Mouse (Mus musculus) heart, adult 18-20 months (tissue): ENCODE data around the gene Wdr37. TPM values are rescaled to one million over a fixed set of nuclear protein-coding genes. Genes with fewer than 3 reads are reported as not detected.

Experiments
- DNase-seq, 2 experiments: peaks; one replicate each; pipeline ENCODE4 v3.0.0; 2021 to 2022; ENCODE audit warnings: mixed read lengths in 1 of 2
- total RNA-seq, 2 experiments: library from RNA; stranded (reverse); gene quantifications; 2 replicates each; pipeline ENCODE4 v1.2.3; 2021

The Wdr37 gene
- total RNA-seq, 2 experiments from 2014 or later, result 31.8 to 33.6 TPM

GRCm38 (mm10) chr13:8840941-8841340, 30.8 kb downstream of the Wdr37 start:
- no peak for DNase-seq

DNA sequence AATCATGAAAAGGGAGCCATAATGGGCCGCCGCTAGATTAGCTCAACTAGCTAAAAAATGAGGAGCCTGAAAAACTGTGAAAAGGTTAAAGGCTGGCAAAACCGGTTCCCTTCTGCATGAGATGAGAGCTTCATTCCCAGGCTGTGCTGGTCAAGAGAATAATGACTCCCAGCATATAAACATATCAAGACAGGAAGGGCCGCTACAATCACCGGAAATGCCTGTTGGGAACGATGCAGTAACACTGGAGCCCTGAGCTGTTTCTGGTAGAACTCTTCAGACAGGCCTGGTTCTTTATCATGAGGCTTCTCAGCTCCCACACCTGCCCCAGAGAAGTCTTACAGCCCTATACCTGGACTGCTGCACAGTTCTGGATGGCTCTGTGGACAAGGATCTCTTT, 31.8 kb downstream of the Wdr37 start:
- DNase-seq, result peak; percentile 54 to 81

- peak; percentile 30 to 42 for DNase-seq
These were observed 32.6 kb downstream of the Wdr37 start for GRCm38 (mm10) chr13:8839111-8839510.

GRCm38 (mm10) chr13:8838394-8838793, 33.3 kb downstream of the Wdr37 start:
- DNase-seq, result no peak

GRCm38 (mm10) chr13:8834573-8834972, 37.1 kb downstream of the Wdr37 start:
- DNase-seq, result no peak

DNA sequence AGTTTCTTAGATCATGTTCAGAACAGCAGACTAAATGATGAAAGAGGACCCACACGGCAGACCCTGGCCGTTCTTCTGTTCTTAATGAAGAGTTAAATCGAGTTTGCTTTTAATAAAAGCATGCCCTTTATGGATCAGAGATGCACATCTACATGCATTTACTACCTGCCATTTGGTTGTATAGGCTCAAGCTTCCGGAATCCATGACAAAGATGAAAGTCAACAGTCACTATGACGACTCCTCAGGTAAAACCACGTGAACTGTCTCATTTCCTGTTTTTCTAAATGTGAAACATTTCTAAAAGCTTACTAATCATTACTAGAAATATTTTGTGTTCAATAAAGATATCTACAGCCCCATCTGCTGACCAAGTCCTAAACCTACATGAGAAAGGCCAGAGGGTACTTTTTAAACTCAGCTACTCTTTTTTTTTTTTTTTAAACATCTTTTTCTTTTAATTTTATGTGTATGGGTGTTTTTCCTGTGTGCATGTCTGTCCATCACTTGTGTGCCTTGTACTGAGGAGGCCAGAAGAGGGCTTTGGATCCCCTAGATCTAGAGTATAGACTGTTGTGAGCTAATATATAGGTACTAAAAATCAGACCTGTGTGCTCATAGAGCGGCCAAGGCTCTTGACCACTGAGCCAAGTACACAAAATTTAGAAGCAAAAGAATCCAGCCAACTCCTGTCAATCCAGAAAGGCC, 40.0 kb downstream of the Wdr37 start:
- no peak for DNase-seq

- no peak for DNase-seq
These were observed 41.0 kb downstream of the Wdr37 start for GRCm38 (mm10) chr13:8830696-8831095.

- no peak for DNase-seq
These were observed 41.9 kb downstream of the Wdr37 start for GRCm38 (mm10) chr13:8829784-8830183.

GRCm38 (mm10) chr13:8828946-8829345, 42.8 kb downstream of the Wdr37 start:
- no peak for DNase-seq

GRCm38 (mm10) chr13:8823546-8823945, 48.2 kb downstream of the Wdr37 start:
- no peak for DNase-seq

GRCm38 (mm10) chr13:8823120-8823519, 48.6 kb downstream of the Wdr37 start:
- DNase-seq, result no peak

DNA sequence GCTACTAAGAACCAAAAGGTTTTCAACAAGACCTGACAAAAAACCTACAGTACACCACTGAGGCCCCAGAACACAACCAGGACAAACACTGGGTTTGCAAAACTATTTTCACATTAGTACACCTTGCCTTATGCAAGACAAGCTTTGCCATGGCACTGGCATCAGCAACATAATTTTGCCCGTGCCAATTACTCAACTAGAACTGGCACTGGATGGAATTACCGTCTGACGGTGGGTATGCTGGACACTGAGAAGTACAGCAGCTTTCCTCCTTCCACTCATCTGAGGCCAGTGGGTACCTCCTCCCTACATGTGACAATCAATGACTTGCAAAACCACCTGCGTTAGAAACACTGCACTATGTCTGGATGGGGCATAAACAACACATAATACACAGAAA, 49.5 kb downstream of the Wdr37 start:
- DNase-seq, result no peak

DNA sequence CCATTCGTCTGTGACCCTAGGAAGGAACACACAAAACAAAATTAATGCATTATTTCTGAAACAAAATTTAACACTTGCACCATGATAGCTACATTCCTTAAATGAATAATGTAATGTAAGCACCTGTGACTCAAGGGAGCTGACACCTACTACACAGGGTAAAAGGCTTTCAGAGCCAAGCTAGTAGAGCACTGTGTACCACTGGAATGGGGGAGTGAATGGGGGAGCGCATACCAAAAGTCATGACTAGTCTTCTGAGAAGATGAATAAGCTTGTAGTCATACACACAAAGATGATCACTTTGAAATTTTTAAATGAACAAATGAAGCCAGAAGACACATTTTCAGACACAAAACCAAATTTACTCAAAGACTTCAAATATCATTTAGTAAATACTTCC, 65.8 kb downstream of the Wdr37 start:
- no peak for DNase-seq

GRCm38 (mm10) chr13:8800576-8800975, 71.1 kb downstream of the Wdr37 start:
- DNase-seq, result no peak

GRCm38 (mm10) chr13:8793217-8793616, 78.5 kb downstream of the Wdr37 start:
- DNase-seq, result no peak

DNA sequence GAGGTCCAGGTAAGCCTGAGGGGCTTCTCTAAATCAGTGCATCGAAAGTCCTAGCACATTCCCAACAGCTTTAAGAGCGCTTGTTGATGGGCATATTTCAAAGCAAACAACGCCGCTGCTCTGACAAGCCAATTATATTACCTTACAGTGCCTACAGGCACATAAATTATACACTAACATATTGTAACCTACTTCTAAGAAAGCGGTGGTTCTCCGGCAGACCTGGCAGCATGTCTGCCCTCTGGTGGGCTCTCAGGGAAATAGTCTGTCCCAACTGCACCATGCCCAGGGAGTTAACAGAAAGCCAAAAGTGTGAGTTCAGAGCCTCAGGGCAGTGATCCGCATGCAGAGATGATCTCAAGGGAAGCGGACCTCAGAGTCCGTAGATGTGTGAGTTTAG, 86.5 kb downstream of the Wdr37 start:
- DNase-seq, result peak; percentile 19 to 35

GRCm38 (mm10) chr13:8784308-8785061, 87.2 kb downstream of the Wdr37 start:
- DNase-seq, result no peak

- no peak for DNase-seq
These were observed 87.9 kb downstream of the Wdr37 start for GRCm38 (mm10) chr13:8783686-8784307.

DNA sequence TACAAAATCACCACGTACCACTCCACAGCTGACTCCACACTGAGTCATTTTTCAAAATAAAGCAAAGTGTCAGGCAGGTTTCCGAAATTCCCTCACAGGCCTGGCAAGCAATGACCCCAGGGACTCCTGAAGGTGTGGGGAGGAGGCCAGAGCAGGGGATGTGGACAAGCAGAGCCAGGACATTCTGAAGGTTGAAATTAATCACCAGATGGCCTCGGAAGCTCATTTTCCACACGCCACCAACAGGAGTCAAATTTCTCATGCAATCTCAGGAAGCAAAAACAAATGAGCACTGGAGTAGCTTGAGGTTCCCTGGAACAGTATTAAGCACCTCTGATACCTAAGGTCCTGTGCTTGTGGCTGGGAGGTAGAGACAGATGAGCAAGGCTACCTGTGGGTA, 89.1 kb downstream of the Wdr37 start:
- no peak for DNase-seq

DNA sequence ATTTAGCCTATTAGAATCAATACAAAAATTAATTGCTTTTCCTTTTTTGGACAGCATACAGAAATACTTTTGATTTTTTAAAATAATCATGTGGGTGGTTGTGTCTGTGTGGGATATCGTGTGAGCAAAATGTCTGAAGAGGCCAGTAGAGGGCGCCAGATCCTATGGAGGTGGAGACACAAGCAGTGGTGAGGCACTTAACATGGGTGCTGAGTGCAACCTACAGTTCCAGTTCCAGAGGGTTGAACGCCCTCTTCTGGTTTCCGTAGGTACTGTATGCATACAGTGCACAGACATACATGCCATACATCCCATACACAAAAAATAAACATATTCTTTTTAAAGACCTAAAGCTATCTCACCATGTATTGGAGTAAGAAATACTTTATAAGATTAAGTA, 91.3 kb downstream of the Wdr37 start:
- DNase-seq, result peak; percentile 31 to 50

GRCm38 (mm10) chr13:8770616-8771015, 101.1 kb downstream of the Wdr37 start:
- DNase-seq, result no peak

- DNase-seq, result no peak
These were observed 102.0 kb downstream of the Wdr37 start for GRCm38 (mm10) chr13:8769654-8770227.

- no peak for DNase-seq
These were observed 110.8 kb downstream of the Wdr37 start for GRCm38 (mm10) chr13:8760940-8761339.
